Mouse (Mus musculus) layer of hippocampus, adult 11-12 months (tissue): Measurements from ENCODE around the gene Bzw2.

Experiments
- DNase-seq: peaks from one replicate; pipeline ENCODE4 v3.0.0; 2022; ENCODE audit warnings: low spot score

Gene Bzw2

DNA sequence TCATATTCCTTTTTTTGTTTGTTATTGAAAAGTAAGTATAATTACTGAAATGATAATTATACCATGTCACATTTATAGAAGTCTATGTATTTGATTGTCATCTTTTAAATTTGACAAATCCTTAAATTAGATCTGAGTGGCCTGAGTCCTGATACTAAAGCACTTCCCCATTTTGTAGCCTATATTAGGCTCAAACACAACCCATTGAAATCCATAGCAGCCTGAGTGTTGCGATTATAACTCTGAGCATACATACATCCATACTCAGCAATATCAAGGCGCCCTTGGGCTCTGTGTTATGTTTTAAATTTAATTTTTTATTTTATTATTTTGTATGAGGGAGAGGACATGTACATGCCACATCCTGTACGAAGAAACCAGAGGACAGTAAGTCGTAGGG, 87.6 kb downstream of the Bzw2 start:
- no peak for DNase-seq

DNA sequence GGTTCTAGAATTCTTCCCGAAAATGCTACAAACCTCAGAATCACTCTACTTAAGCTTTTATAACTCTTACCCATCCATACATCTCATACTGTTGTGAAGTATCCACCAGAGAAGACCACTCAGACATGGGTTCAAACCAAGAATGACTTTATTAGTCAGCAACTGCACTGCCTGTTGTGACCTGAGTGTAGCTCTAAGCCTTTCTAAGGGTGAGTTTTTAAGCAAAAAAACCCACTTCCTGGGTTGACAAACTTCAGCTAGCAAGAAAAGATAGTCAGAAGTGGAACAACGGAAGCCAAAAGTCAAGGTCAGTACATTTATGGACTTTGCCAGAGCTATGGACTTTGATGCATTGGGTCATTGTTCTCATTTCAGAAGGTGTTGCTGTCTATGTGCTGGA, 90.3 kb downstream of the Bzw2 start:
- no peak for DNase-seq

DNA sequence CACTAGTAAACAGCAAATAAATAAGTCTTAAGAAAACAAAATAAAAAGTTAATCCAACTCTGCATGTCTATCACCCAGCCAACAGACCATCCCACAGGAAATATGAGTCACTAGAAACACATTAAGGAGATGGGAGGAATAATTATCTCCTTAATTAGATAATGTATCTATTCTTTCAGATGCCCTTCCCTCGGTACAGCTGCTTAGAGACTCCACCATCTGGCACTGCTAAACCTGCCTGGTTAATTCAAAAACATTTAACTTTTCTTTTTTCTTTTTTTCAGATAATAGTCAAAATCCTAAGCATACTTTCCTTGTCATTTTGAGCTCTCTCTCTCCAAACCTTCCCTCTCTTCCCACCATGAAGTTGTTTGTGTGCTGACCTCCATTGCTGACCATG, 92.0 kb downstream of the Bzw2 start:
- DNase-seq: peak; percentile 23

DNA sequence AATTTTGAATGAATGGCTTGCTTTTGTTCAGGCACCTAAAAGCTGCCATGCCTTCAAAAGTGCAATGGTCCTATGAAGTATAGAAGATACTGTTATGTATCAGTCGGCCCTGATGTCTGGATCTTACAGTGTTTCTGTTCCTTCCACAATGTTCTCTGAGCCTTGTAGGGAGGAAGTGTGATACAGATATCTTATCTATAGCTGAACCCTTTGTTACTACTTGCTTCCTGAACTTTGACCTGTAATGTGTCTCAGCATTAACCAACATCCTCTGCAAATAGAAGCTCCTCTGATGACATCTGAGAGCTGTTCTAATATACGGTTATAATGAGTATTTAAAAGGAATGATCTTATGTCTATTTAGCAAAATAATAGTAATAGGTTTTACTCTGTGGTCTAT, 100.2 kb downstream of the Bzw2 start:
- no peak for DNase-seq

DNA sequence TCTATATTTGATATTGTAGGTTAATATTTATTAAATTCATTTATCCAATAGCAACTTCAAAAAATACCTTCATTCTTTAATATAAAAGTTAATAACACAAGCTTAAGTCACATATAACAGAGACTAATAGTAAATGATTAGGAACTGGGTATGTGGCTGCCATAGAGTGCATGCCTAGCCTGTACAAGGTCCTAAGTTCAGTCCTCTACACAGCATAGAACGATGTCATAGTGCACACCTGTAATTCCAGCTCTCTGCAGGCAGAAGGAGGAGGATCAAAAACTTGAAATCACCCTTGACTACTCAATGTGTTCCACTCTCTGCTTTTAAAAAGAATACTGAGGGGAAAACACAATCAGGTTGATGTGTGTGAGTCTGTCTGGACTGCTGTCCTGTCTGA, 107.6 kb downstream of the Bzw2 start:
- DNase-seq: no peak

DNA sequence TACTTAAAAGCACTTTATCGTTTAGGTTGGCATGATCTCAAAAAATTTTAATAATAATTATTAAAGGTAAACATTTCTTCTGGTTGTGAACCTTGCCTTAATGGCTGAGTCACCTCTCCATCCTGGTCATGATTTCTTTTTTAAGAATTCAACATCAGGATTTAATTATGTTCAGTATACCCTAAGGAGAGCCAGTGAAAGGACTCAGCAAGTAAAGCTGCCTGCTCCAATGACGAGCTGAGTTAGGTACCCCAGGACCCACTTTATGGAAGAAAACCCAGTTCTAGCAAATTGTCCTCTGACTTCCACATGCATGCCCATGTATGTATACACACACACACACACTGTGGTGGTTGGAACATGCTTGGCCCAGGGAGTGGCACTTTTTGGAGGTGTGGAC, 110.3 kb downstream of the Bzw2 start:
- no peak for DNase-seq

DNA sequence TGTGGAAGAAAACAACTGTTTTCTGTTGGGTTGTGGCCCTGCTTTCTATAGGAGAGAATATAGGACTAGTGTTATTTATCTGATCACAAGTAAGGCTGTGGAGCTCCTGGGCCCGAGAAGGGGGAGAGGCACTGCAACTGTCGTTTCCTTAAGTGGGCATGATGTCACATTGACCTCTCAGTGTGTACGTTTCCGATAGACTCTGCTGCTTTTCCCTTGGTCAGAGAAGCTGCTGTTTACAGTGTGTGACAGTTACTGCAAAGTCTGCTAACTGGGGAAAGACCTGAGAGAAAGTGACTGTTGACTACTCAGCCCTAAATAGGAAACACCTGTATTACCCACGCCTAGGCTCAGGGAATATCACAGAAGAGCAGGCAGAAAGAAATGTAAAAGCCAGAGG, 111.7 kb downstream of the Bzw2 start:
- DNase-seq: no peak

DNA sequence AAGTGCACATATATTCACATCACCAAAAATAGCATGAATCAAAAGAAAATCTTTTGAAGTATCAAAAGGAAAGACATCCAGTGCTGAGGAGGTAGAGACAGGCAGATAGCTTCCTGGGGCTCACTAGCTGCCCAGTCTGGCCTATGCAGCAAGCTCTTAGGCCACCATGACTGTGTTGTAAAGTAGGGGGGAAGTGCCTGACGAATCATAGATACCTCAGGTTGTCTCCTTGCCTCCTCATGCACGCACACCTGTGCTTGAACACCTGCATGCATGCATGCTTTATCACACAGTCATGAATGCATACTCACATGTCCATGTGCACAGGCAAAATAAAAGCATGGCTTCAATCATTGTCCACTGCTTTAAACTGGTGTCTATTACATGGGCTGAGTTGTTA, 113.2 kb downstream of the Bzw2 start:
- no peak for DNase-seq

DNA sequence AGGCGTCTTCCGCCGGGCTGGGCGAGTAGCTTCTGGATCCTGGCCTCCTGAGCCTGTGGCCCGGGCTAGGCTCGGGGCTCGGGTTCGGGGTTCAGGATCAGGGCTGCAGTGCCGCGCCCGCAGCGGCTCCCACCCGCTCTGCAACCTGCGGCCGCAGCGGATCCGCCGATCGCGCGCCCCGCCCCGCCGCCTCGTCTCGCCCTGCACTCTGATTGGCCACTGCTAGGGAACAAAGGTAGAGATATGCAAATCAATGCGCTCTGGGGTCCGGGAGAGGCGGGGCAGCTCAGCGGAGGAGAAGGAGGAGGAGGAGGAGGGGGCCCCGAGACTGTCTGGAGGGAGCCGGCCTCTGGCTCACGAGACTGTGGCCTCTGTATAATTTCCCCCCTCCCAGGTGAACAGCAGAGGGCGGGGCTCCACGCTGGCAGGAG, 115.5 kb downstream of the Bzw2 start, which contains the start of gene Tspan13:
Gene Tspan13 (minus strand): TSS at position 153 of the 431 bp plus-strand sequence.
- peak; percentile 89 for DNase-seq
